Mouse (Mus musculus) frontal cortex, postnatal 14 days (tissue): Measurements from ENCODE around the gene Mmp25.
A peak's percentile ranks its signal among the peaks of the same experiment; 100 is the strongest.

Experiments used
- DNase-seq, 2 experiments: peaks; one replicate each; pipeline ENCODE4 v3.0.0; 2022; ENCODE audit warnings: low spot score in 2 of 2

Gene Mmp25

GRCm38 (mm10) chr17:23644613-23645495 lies at the start of gene Mmp25:
Gene Mmp25 (minus strand): TSS chr17:23645277.
- DNase-seq: no peak

GRCm38 (mm10) chr17:23694491-23694890 lies 49.4 kb upstream of the Mmp25 start:
- no peak for DNase-seq

GRCm38 (mm10) chr17:23683856-23684672 lies 39.0 kb upstream of the Mmp25 start, which contains the start of gene Cldn9:
Gene Cldn9 (minus strand): TSS chr17:23684026.
- DNase-seq: no peak

- no peak for DNase-seq
Measured at GRCm38 (mm10) chr17:23683226-23683625, 38.1 kb upstream of the Mmp25 start.

- no peak for DNase-seq
Measured at GRCm38 (mm10) chr17:23682530-23682929, 37.5 kb upstream of the Mmp25 start.

GRCm38 (mm10) chr17:23682092-23682491 lies 37.0 kb upstream of the Mmp25 start:
- no peak for DNase-seq

GRCm38 (mm10) chr17:23681086-23681485 lies 36.0 kb upstream of the Mmp25 start:
- no peak for DNase-seq

- no peak for DNase-seq
Measured at GRCm38 (mm10) chr17:23680336-23680735, 35.3 kb upstream of the Mmp25 start.

- DNase-seq: no peak
Measured at GRCm38 (mm10) chr17:23679127-23679835, 34.2 kb upstream of the Mmp25 start, which contains the start of gene Cldn6. Gene Cldn6 (plus strand): TSS chr17:23679249.

GRCm38 (mm10) chr17:23677236-23677679 lies 32.2 kb upstream of the Mmp25 start, which contains the start of gene Tnfrsf12a:
Gene Tnfrsf12a (minus strand): TSS chr17:23677468.
- peak in 1 of 2 experiments; percentile 71 for DNase-seq

GRCm38 (mm10) chr17:23676473-23677031 lies 31.5 kb upstream of the Mmp25 start:
- DNase-seq: no peak

GRCm38 (mm10) chr17:23675564-23676281 lies 30.6 kb upstream of the Mmp25 start:
- no peak for DNase-seq

GRCm38 (mm10) chr17:23675127-23675526 lies 30.1 kb upstream of the Mmp25 start:
- DNase-seq: no peak

GRCm38 (mm10) chr17:23674271-23674952 lies 29.3 kb upstream of the Mmp25 start:
- DNase-seq: no peak

- DNase-seq: peak; percentile 93
Measured at GRCm38 (mm10) chr17:23673424-23674073, 28.5 kb upstream of the Mmp25 start, which contains the start of the genes Hcfc1r1 and Thoc6. Gene Hcfc1r1 (plus strand): TSS chr17:23673596. Gene Thoc6 (minus strand): TSS chr17:23673882.

- no peak for DNase-seq
Measured at GRCm38 (mm10) chr17:23672761-23673160, 27.7 kb upstream of the Mmp25 start.

- DNase-seq: no peak
Measured at GRCm38 (mm10) chr17:23671519-23671918, 26.4 kb upstream of the Mmp25 start.

- DNase-seq: no peak
Measured at GRCm38 (mm10) chr17:23670516-23671074, 25.5 kb upstream of the Mmp25 start.

- no peak for DNase-seq
Measured at GRCm38 (mm10) chr17:23665511-23665910, 20.4 kb upstream of the Mmp25 start.
